Mouse (Mus musculus): ENCODE measurements around the gene Cst6.

DNA sequence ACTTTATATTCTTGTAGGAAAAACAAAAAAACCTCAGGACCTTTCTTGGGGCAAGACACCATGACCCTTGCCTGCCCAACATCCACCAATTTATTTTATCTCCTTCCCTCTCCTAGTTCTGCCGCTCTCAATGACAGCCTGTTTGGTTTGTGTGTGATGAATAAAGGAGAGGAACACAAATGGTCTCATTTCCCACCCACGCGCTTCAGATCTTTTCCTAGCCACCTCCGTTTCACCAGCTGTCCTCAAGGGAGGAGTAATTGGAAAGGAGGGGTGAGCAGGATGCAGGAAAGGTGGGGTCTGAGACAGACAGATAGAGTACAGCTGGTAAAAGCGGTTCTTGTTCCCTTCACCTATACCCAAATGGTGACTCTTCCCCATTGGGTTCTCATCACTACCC, 52.7 kb downstream of the Cst6 start:
- TF ChIP-seq CTCF (IDR thresholded peaks at IDR 0.05; ENCODE audit: extremely low read depth, insufficient read depth, insufficient read length, insufficient replicate concordance) (no peak), POLR2A (IDR thresholded peaks at IDR 0.05; ENCODE audit: low read depth, low read length) (no peak)
